Mouse (Mus musculus) ES-Bruce4 (cell line): ENCODE data around the gene Tpcn2. TPM values are rescaled to one million over a fixed set of nuclear protein-coding genes. Genes with fewer than 3 reads are reported as not detected.

Experiments used
- H3K27ac ChIP-seq: 2 replicates; pipeline ENCODE4 v1.5.1; 2012; ENCODE audit warnings: low read length, inconsistent platforms; ENCODE audit not compliant: insufficient read depth
- H3K27me3 ChIP-seq: 2 replicates; pipeline ENCODE4 v1.6.1; 2012; ENCODE audit warnings: mild to moderate bottlenecking, low read length, inconsistent platforms; ENCODE audit not compliant: control insufficient read depth, poor library complexity, insufficient read depth, severe bottlenecking
- H3K36me3 ChIP-seq: 2 replicates; pipeline ENCODE4 v1.6.1; 2012; ENCODE audit warnings: inconsistent platforms, mild to moderate bottlenecking, low read length, moderate library complexity; ENCODE audit not compliant: control insufficient read depth, poor library complexity, insufficient read depth, severe bottlenecking
- H3K4me1 ChIP-seq: one replicate; pipeline ENCODE4 v1.8.1; 2011; ENCODE audit warnings: low read length; ENCODE audit not compliant: control insufficient read depth, insufficient read depth
- H3K4me3 ChIP-seq: 2 replicates; pipeline ENCODE4 v1.5.1; 2011; ENCODE audit warnings: low read depth, mild to moderate bottlenecking, low read length
- H3K9ac ChIP-seq: 2 replicates; pipeline ENCODE4 v1.6.1; 2012; ENCODE audit warnings: low read depth, mild to moderate bottlenecking, inconsistent platforms; ENCODE audit not compliant: poor library complexity, severe bottlenecking
- H3K9me3 ChIP-seq: replicated peaks from 2 replicates; pipeline ENCODE4 v1.6.1; 2012; ENCODE audit warnings: mild to moderate bottlenecking, low read length, inconsistent platforms; ENCODE audit not compliant: control insufficient read depth, poor library complexity, insufficient read depth, severe bottlenecking
- CTCF ChIP-seq: IDR thresholded peaks from one replicate; pipeline ENCODE4 v1.8.1; 2011; ENCODE audit warnings: low read depth, low read length
- EP300 ChIP-seq: IDR thresholded peaks from 2 replicates; pipeline ENCODE4 v1.6.1; 2011; ENCODE audit warnings: low read depth, low read length; ENCODE audit not compliant: insufficient read depth
- POLR2A ChIP-seq: IDR thresholded peaks from one replicate; pipeline ENCODE4 v1.8.1; 2011; ENCODE audit warnings: low read length; ENCODE audit not compliant: insufficient read depth
- polyA plus RNA-seq: library from polyadenylated mRNA; stranded (reverse); fragments of >200 nt; gene quantifications from 2 replicates; pipeline ENCODE4 v1.2.4, GENCODE M21; 2011; ENCODE audit warnings: low read depth; ENCODE audit not compliant: missing spikeins, insufficient read depth, insufficient read length

The Tpcn2 gene
- polyA plus RNA-seq, 1 experiment: 11.0 TPM

DNA sequence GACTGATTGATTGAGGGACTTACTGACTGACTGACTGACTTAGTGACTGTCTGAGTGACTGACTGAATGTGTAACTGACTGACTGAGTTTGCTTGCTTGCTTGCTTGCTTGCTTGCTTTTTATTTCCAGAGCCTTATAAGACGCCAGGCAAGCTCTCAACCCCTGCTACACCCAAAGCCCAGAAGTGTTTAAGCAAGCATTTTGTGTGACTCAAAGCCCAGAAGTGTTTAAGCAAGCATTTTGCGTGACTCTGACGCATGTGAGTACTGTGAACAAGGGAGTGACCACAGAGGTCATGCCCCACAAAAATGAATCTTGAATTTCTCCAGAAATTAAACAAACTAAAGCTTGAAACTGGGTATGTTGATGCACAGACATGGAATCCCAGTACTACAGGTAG lies 482 bp upstream of the Tpcn2 start:
- Histone ChIP-seq H3K4me3 (no peak overlapping the region), H3K36me3 (no peaks in the 10 kb centered on the region), H3K9me3 (no peaks in the 10 kb centered on the region), H3K9ac (no peak overlapping the region), H3K4me1 (peaks cover 3% of the 10 kb centered on the region), H3K27me3 (no peaks in the 10 kb centered on the region), H3K27ac (peak overlapping the region; percentile 61)
- TF ChIP-seq EP300 (no peak), POLR2A (no peak), CTCF (no peak)

DNA sequence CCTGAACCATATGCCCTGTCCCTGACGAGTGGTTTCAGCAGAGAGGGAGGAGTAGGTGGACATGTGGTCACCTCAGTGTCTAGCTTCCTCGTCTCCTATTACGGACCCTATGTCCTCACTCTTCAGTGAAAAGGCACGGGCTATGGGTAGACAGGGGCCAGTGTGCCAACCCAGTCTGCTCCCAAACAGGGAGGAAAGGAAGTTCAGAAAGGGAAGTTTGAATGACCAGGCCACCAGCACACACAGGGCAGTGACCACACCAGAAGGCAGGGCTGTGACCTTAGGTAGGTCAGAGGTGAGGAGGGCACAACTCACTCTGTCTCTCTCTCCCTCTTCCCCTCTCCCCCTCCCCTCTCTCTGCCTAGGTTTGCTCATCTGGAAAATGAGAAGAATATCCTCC lies 770 bp downstream of the Tpcn2 start:
- H3K4me1 ChIP-seq: peaks cover 3% of the 10 kb centered on the region
- H3K36me3 ChIP-seq: no peaks in the 10 kb centered on the region
- H3K4me3 ChIP-seq: peak overlapping the region; percentile 76
- peak overlapping the region; percentile 58 for H3K9ac ChIP-seq
- H3K9me3 ChIP-seq: no peaks in the 10 kb centered on the region
- no peaks in the 10 kb centered on the region for H3K27me3 ChIP-seq
- no peak overlapping the region for H3K27ac ChIP-seq
- TF ChIP-seq CTCF (no peak), POLR2A (no peak), EP300 (no peak)

DNA sequence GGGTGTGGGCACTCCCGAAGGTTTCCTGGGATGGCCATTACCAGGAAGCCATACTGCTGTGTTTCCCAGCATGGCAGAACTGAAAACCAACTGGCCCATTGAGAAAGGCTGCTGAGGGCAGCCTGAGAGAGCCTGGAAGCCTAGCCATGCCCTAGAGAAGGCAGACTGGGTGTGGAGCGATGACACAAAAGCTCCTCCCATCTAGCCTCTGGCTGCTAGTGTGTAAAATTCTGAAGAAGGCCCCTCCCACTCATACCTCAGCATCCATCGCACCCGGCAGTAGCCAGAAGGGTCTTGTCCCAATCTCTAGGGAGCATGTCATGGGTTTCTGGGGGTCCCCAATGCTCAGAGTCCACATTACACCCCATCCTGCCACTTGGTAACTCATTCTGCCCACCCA lies 2.4 kb downstream of the Tpcn2 start:
- H3K4me3 ChIP-seq: no peak overlapping the region
- H3K9ac ChIP-seq: no peak overlapping the region
- H3K27ac ChIP-seq: no peak overlapping the region
- TF ChIP-seq EP300 (no peak), CTCF (no peak), POLR2A (no peak)
- H3K9me3 ChIP-seq: no peaks in the 10 kb centered on the region
- peaks cover 3% of the 10 kb centered on the region for H3K4me1 ChIP-seq
- no peaks in the 10 kb centered on the region for H3K27me3 ChIP-seq
- no peaks in the 10 kb centered on the region for H3K36me3 ChIP-seq

DNA sequence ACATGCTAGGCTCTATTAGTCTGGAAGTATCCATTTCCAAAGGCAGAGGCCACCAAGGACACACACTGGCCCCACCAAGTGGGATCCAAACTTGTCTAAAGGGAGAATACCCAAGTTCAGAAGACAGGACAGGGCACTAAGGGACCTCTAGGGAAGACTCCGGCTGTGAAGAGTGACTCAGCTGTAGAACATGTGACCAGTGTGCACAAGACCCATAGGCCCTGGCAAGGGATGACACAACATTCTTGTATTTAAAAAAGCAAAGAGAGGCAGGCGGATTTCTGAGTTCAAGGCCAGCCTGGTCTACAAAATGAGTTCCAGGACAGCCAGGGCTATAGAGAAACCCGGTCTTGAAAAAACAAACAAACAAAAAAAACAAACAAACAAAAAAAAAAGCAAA lies 8.3 kb downstream of the Tpcn2 start:
- TF ChIP-seq CTCF (no peak), EP300 (no peak), POLR2A (no peak)
- Histone ChIP-seq H3K4me1 (no peaks in the 10 kb centered on the region), H3K9ac (no peak overlapping the region), H3K36me3 (no peaks in the 10 kb centered on the region), H3K4me3 (no peak overlapping the region), H3K27ac (no peak overlapping the region), H3K9me3 (no peaks in the 10 kb centered on the region), H3K27me3 (no peaks in the 10 kb centered on the region)

DNA sequence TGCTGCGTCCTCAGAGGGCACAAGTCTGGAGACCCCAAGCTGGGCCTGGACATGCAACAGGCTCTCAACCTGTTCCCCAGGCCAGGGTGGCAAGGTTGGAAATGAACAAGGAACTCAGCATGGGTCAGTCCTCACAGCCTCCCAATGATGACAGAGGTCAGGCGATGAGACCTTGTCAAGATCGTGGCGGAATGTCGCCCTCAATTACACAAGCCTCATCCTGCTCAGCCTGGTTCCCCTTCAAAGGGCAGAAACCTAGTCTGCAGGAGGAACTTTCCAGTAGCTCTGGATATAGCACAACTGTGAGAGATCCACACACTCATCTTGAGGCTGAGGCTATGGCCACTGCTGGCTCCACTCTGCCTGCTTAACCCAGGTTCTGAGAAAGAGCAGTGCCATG lies 12.9 kb downstream of the Tpcn2 start:
- H3K4me1 ChIP-seq: no peaks in the 10 kb centered on the region
- no peak overlapping the region for H3K9ac ChIP-seq
- no peak overlapping the region for H3K4me3 ChIP-seq
- no peaks in the 10 kb centered on the region for H3K27me3 ChIP-seq
- TF ChIP-seq POLR2A: no peak
- no peak for TF ChIP-seq EP300
- TF ChIP-seq CTCF: no peak
- H3K36me3 ChIP-seq: 0 out of 2 replicates have a peak, but pooled peaks cover 2% of the 10 kb centered on the region
- no peak overlapping the region for H3K27ac ChIP-seq
- no peaks in the 10 kb centered on the region for H3K9me3 ChIP-seq

DNA sequence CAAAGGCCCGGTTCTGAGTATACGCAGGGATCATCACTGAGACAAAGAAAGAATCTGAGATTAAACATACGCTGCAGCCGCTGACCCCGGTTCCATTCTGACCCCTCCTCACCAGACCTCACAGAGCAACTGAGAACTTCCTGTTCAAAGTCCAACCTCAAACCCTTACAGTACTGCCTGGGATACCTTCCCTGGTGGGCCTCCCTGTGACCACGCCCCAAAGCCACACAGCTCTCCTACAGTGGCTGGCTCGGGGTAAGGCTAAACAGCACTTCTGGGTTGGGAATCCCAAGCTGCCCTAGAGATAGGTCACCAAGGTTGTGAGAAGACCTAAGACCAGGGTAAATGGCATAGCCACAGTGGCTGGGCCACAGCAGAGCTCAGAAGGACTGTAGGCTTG lies 14.9 kb downstream of the Tpcn2 start:
- Histone ChIP-seq H3K36me3 (0 out of 2 replicates have a peak, but pooled peaks cover 3% of the 10 kb centered on the region), H3K9ac (no peak overlapping the region), H3K27ac (no peak overlapping the region), H3K27me3 (no peaks in the 10 kb centered on the region), H3K4me3 (no peak overlapping the region), H3K9me3 (no peaks in the 10 kb centered on the region), H3K4me1 (no peaks in the 10 kb centered on the region)
- no peak for TF ChIP-seq CTCF
